Mouse (Mus musculus): ENCODE measurements at regions not wholly inside any gene's neighbourhood (a gene's known extent, or its start where the extent isn't known, plus 50 kb on each side); places are given as distances from the start of the nearest gene placed in this dataset.

DNA sequence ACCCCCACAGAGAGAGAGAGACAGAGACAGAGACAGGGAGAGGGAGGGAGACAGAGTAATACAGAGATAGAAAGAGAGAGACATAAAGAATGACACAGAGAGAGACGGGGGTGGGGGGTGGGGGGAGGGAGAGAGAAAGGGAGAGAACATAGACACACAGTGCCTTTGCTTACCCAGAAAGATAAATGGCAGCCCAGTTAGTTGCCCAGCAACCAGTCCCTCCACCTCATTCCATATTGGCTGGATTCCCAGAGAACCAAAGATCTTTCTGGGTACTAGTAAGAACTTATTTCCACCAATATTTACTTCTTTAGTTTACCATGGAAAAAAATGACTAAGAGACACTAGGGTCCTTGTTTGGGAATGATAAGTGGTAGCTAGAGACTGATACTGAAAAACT lies 146.6 kb upstream of the Egln3 start:
- in situ Hi-C loops (cut with MboI; ENCODE audit: low sequenced_read_pairs in 2 of 2, unreplicated experiment in 2 of 2): no loop called here
- TF ChIP-seq ZNF384 (IDR thresholded peaks at IDR 0.05; ENCODE audit: low read depth, low read length) (no peak), HCFC1 (IDR thresholded peaks at IDR 0.05; ENCODE audit: borderline replicate concordance, insufficient read depth, low read length) (no peak), ZC3H11A (IDR thresholded peaks at IDR 0.05; ENCODE audit: borderline replicate concordance, low read depth, low read length) (no peak), CHD2 (IDR thresholded peaks at IDR 0.05; ENCODE audit: low read depth, low read length) (no peak)
- H3K27ac ChIP-seq (ENCODE audit: insufficient read depth, low read depth, low read length, poor library complexity, severe bottlenecking): no peak overlapping the region
- peaks cover 2 to 8% of the 10 kb centered on the region in 2 experiments; a peak in 3 of 4 replicates for H3K4me1 ChIP-seq (ENCODE audit: control insufficient read depth in 2 of 2, insufficient read depth in 2 of 2, low read length in 2 of 2, poor library complexity in 1 of 2)
- H3K36me3 ChIP-seq (ENCODE audit: control insufficient read depth, insufficient read depth, low read length, poor library complexity, severe bottlenecking): no peaks in the 10 kb centered on the region
- no peak overlapping the region for H3K9ac ChIP-seq (ENCODE audit: insufficient read depth, low read depth, low read length, poor library complexity, severe bottlenecking)
- DNase-seq (ENCODE audit: low read depth, low spot score): no peak
- H3K4me3 ChIP-seq (ENCODE audit: insufficient read depth in 1 of 2, low read depth in 1 of 2, low read length in 2 of 2, poor library complexity in 1 of 2, severe bottlenecking in 1 of 2): no peak overlapping the region
- no peaks in the 10 kb centered on the region for H3K9me3 ChIP-seq (ENCODE audit: control insufficient read depth, insufficient read depth, low read depth, low read length)

DNA sequence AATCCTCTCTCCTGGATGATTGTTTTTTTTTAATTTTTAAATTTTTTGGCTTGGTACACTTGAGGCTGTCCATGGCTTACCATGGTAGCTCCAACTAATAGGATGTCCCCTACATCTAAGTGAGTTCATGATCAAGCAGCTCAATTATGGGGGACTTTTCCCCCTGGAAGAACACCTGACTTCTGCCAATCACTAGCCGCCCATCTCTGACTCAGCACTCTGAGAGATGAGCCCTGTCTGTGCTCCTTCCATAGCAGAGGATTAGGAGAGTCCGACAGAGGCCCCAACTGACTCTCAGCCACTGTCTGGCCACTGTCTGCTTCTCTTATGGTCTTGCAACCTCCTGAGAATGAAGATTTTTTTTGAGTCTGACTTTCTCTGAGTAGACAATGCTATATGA lies 145.7 kb upstream of the Egln3 start:
- in situ Hi-C loops (cut with MboI; ENCODE audit: low sequenced_read_pairs in 2 of 2, unreplicated experiment in 2 of 2): no loop called here
- Histone ChIP-seq H3K9ac (ENCODE audit: insufficient read depth, low read depth, low read length, poor library complexity, severe bottlenecking) (no peak overlapping the region), H3K36me3 (ENCODE audit: control insufficient read depth, insufficient read depth, low read length, poor library complexity, severe bottlenecking) (no peaks in the 10 kb centered on the region), H3K9me3 (ENCODE audit: control insufficient read depth, insufficient read depth, low read depth, low read length) (no peaks in the 10 kb centered on the region), H3K27ac (ENCODE audit: insufficient read depth, low read depth, low read length, poor library complexity, severe bottlenecking) (no peak overlapping the region), H3K4me3 (ENCODE audit: insufficient read depth in 1 of 2, low read depth in 1 of 2, low read length in 2 of 2, poor library complexity in 1 of 2, severe bottlenecking in 1 of 2) (no peak overlapping the region), H3K4me1 (ENCODE audit: control insufficient read depth in 2 of 2, insufficient read depth in 2 of 2, low read length in 2 of 2, poor library complexity in 1 of 2) (peaks cover 2 to 6% of the 10 kb centered on the region in 2 experiments; a peak in 3 of 4 replicates)
- TF ChIP-seq ZC3H11A (IDR thresholded peaks at IDR 0.05; ENCODE audit: borderline replicate concordance, low read depth, low read length) (no peak), HCFC1 (IDR thresholded peaks at IDR 0.05; ENCODE audit: borderline replicate concordance, insufficient read depth, low read length) (no peak), CHD2 (IDR thresholded peaks at IDR 0.05; ENCODE audit: low read depth, low read length) (no peak), ZNF384 (IDR thresholded peaks at IDR 0.05; ENCODE audit: low read depth, low read length) (no peak), MAFK (IDR thresholded peaks at IDR 0.05; ENCODE audit: insufficient read depth, low read depth, low read length) (no peak)
- DNase-seq (ENCODE audit: low read depth, low spot score): no peak

DNA sequence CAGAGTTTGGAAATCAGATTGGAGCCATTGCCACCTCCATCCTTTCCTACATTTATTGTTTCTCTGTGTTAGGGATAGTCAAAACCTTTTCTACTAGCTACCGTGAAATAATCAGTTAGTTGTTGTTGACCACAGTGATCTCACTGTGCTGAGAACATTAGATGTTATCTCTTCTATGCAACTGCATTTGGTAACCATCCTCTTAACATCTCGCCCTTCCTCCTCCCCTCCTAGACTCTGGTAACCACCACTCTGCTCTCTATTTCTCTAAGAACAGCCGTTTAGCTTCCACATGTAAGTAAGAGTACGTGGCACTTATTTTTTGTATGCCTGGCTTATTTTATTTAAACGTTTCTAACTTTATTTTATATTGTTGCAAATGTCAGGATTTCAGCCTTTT lies 139.8 kb upstream of the Egln3 start:
- in situ Hi-C loops (cut with MboI; ENCODE audit: low sequenced_read_pairs in 2 of 2, unreplicated experiment in 2 of 2): no loop called here
- no peak overlapping the region for H3K4me3 ChIP-seq (ENCODE audit: insufficient read depth in 1 of 2, low read depth in 1 of 2, low read length in 2 of 2, poor library complexity in 1 of 2, severe bottlenecking in 1 of 2)
- no peak for DNase-seq (ENCODE audit: low read depth, low spot score)
- TF ChIP-seq MAFK (IDR thresholded peaks at IDR 0.05; ENCODE audit: insufficient read depth, low read depth, low read length) (no peak), CHD2 (IDR thresholded peaks at IDR 0.05; ENCODE audit: low read depth, low read length) (no peak), HCFC1 (IDR thresholded peaks at IDR 0.05; ENCODE audit: borderline replicate concordance, insufficient read depth, low read length) (no peak), ZNF384 (IDR thresholded peaks at IDR 0.05; ENCODE audit: low read depth, low read length) (no peak), ZC3H11A (IDR thresholded peaks at IDR 0.05; ENCODE audit: borderline replicate concordance, low read depth, low read length) (no peak)
- H3K9me3 ChIP-seq (ENCODE audit: control insufficient read depth, insufficient read depth, low read depth, low read length): no peaks in the 10 kb centered on the region
- H3K27ac ChIP-seq (ENCODE audit: insufficient read depth, low read depth, low read length, poor library complexity, severe bottlenecking): no peak overlapping the region
- no peaks in the 10 kb centered on the region for H3K4me1 ChIP-seq (ENCODE audit: control insufficient read depth in 2 of 2, insufficient read depth in 2 of 2, low read length in 2 of 2, poor library complexity in 1 of 2)
- no peak overlapping the region for H3K9ac ChIP-seq (ENCODE audit: insufficient read depth, low read depth, low read length, poor library complexity, severe bottlenecking)
- no peaks in the 10 kb centered on the region for H3K36me3 ChIP-seq (ENCODE audit: control insufficient read depth, insufficient read depth, low read length, poor library complexity, severe bottlenecking)

DNA sequence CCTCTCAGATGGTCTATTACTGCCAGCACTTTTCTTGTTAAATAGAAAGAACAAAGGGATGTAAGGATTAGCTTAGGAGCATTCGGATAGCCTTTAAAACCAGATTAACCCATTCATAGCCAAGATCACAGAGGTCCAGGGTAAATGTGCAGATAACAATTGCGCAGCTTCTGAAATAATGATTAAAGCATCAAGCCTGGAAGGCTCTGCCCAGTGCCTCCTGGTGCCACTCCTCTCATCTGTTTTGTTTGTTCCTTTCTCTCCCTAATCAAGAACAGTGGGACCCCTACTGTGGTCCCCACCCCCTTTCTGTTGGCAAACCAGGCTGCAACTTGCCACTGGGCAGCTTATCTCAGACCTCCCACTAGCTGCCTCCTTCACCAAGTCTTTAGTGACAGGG lies 131.8 kb upstream of the Egln3 start:
- no peak for DNase-seq (ENCODE audit: low read depth, low spot score)
- no peaks in the 10 kb centered on the region for H3K36me3 ChIP-seq (ENCODE audit: control insufficient read depth, insufficient read depth, low read length, poor library complexity, severe bottlenecking)
- H3K9ac ChIP-seq (ENCODE audit: insufficient read depth, low read depth, low read length, poor library complexity, severe bottlenecking): no peak overlapping the region
- TF ChIP-seq HCFC1 (IDR thresholded peaks at IDR 0.05; ENCODE audit: borderline replicate concordance, insufficient read depth, low read length): no peak
- TF ChIP-seq MAFK (IDR thresholded peaks at IDR 0.05; ENCODE audit: insufficient read depth, low read depth, low read length): no peak
- no peak for TF ChIP-seq CHD2 (IDR thresholded peaks at IDR 0.05; ENCODE audit: low read depth, low read length)
- no peak for TF ChIP-seq ZC3H11A (IDR thresholded peaks at IDR 0.05; ENCODE audit: borderline replicate concordance, low read depth, low read length)
- H3K4me3 ChIP-seq (ENCODE audit: insufficient read depth in 1 of 2, low read depth in 1 of 2, low read length in 2 of 2, poor library complexity in 1 of 2, severe bottlenecking in 1 of 2): no peak overlapping the region
- in situ Hi-C loops (cut with MboI; ENCODE audit: low sequenced_read_pairs in 2 of 2, unreplicated experiment in 2 of 2): no loop called here
- H3K27ac ChIP-seq (ENCODE audit: insufficient read depth, low read depth, low read length, poor library complexity, severe bottlenecking): no peak overlapping the region
- H3K4me1 ChIP-seq (ENCODE audit: control insufficient read depth in 2 of 2, insufficient read depth in 2 of 2, low read length in 2 of 2, poor library complexity in 1 of 2): 0 out of 4 replicates have a peak, but pooled peaks cover 0 to 2% of the 10 kb centered on the region in 2 experiments
- no peaks in the 10 kb centered on the region for H3K9me3 ChIP-seq (ENCODE audit: control insufficient read depth, insufficient read depth, low read depth, low read length)
